In genomic region chr10:94551511-94551910, GRCm38 (mm10) we compare ENCODE assay signal across 21 mouse cellular contexts.
DNase-seq lines count a peak whose midpoint lies in the region; ATAC-seq and TF ChIP-seq lines count a peak whose summit lies in the region.
"Had no signal": no experiment of that assay in that cellular context is flagged by ENCODE, and none has a peak within 500 bp of the region (broad histone marks: within the 10 kb centered on the region; RNA-seq: fewer than 3 reads in every experiment).

No protein-coding gene starts in this region.

- H3K36me3 ChIP-seq in heart, embryonic 10.5 days, result no peaks in the 10 kb centered on the region
- H3K36me3 ChIP-seq in lung, postnatal 0 days (ENCODE audit: insufficient read depth, low read length), result no peaks in the 10 kb centered on the region
- no peaks in the 10 kb centered on the region for H3K36me3 ChIP-seq in intestine, embryonic 16.5 days (ENCODE audit: control insufficient read depth, insufficient read depth, low read length)
- H3K36me3 ChIP-seq in stomach, postnatal 0 days (ENCODE audit: control insufficient read depth, insufficient read depth, low read length), result no peaks in the 10 kb centered on the region
- no peaks in the 10 kb centered on the region for H3K36me3 ChIP-seq in midbrain, embryonic 15.5 days (replicated peaks)
- H3K36me3 ChIP-seq: embryonic facial prominence, embryonic 15.5 days; forebrain, embryonic 10.5 days; limb, embryonic 15.5 days; liver, embryonic 15.5 days; neural tube, embryonic 13.5 days had no signal

- no peaks in the 10 kb centered on the region for H3K9me3 ChIP-seq in heart, embryonic 10.5 days
- H3K9me3 ChIP-seq in lung, postnatal 0 days (ENCODE audit: low read length), result no peaks in the 10 kb centered on the region
- H3K9me3 ChIP-seq in intestine, embryonic 16.5 days (ENCODE audit: control insufficient read depth, low read length), result 0 out of 2 replicates have a peak, but pooled peaks cover 2% of the 10 kb centered on the region
- H3K9me3 ChIP-seq in stomach, postnatal 0 days (ENCODE audit: control insufficient read depth, low read length), result no peaks in the 10 kb centered on the region
- H3K9me3 ChIP-seq in midbrain, embryonic 15.5 days, result no peaks in the 10 kb centered on the region
- H3K9me3 ChIP-seq: embryonic facial prominence, embryonic 15.5 days; forebrain, embryonic 10.5 days; limb, embryonic 15.5 days; liver, embryonic 15.5 days; neural tube, embryonic 13.5 days had no signal

- no peak overlapping the region for H3K9ac ChIP-seq in lung, postnatal 0 days (replicated peaks; ENCODE audit: low read depth)
- H3K9ac ChIP-seq in intestine, embryonic 16.5 days (ENCODE audit: low read depth, low read length), result peak overlapping the region; percentile 50; the same call in 1 of the 2 replicates
- no peak overlapping the region for H3K9ac ChIP-seq in stomach, postnatal 0 days (ENCODE audit: low read length)
- H3K9ac ChIP-seq in midbrain, embryonic 15.5 days, result no peak overlapping the region
- H3K9ac ChIP-seq: embryonic facial prominence, embryonic 15.5 days; hindbrain, embryonic 14.5 days; limb, embryonic 15.5 days; liver, embryonic 15.5 days; neural tube, embryonic 13.5 days had no signal

- H3K27me3 ChIP-seq in heart, embryonic 10.5 days (ENCODE audit: insufficient read depth, poor library complexity, severe bottlenecking), result no peaks in the 10 kb centered on the region
- H3K27me3 ChIP-seq in lung, postnatal 0 days (replicated peaks; ENCODE audit: insufficient read depth, low read length), result no peaks in the 10 kb centered on the region
- no peaks in the 10 kb centered on the region for H3K27me3 ChIP-seq in intestine, embryonic 16.5 days (replicated peaks; ENCODE audit: control insufficient read depth, insufficient read depth, low read length)
- no peaks in the 10 kb centered on the region for H3K27me3 ChIP-seq in stomach, postnatal 0 days (ENCODE audit: control insufficient read depth, insufficient read depth, low read length)
- no peaks in the 10 kb centered on the region for H3K27me3 ChIP-seq in midbrain, embryonic 15.5 days (replicated peaks)
- H3K27me3 ChIP-seq: embryonic facial prominence, embryonic 15.5 days; limb, embryonic 15.5 days; liver, embryonic 15.5 days; neural tube, embryonic 13.5 days had no signal

- DNase-seq in heart, embryonic 10.5 days (ENCODE audit: low spot score), result no peak
- DNase-seq in heart, adult 8-10 months (ENCODE audit: low spot score), result no peak
- DNase-seq in lung, postnatal 0 days (ENCODE audit: low spot score), result no peak
- no peak for DNase-seq in lung, postnatal 4 days
- no peak for DNase-seq in stomach, postnatal 0 days (ENCODE audit: low spot score)
- DNase-seq in urinary bladder, adult 18-20 months (ENCODE audit: low spot score in 2 of 2), result no peak
- DNase-seq: adrenal gland, postnatal 10 days; cerebellum, postnatal 25 days; gastrocnemius, postnatal 10 days; kidney, adult 11 months; layer of hippocampus, postnatal 36 days; thymus, postnatal 14 days had no signal

- no peak for TF ChIP-seq EP300 in lung, postnatal 0 days (IDR thresholded peaks at IDR 0.05)
- TF ChIP-seq EP300 in stomach, postnatal 0 days (optimal IDR thresholded peaks at IDR 0.05), result no peak

- H3K4me2 ChIP-seq in lung, postnatal 0 days (replicated peaks; ENCODE audit: low read depth, low read length), result no peak overlapping the region
- peak overlapping the region; percentile 22; the same call in 1 of the 2 replicates for H3K4me2 ChIP-seq in intestine, embryonic 16.5 days (ENCODE audit: low read depth, low read length)
- H3K4me2 ChIP-seq in stomach, postnatal 0 days (replicated peaks; ENCODE audit: low read depth), result no peak overlapping the region
- H3K4me2 ChIP-seq in midbrain, embryonic 15.5 days, result no peak overlapping the region
- H3K4me2 ChIP-seq: embryonic facial prominence, embryonic 15.5 days; hindbrain, embryonic 14.5 days; limb, embryonic 15.5 days; liver, embryonic 15.5 days; neural tube, embryonic 13.5 days had no signal

- H3K4me1 ChIP-seq in heart, embryonic 10.5 days, result peaks cover 26% of the 10 kb centered on the region
- peaks cover 10% of the 10 kb centered on the region for H3K4me1 ChIP-seq in lung, postnatal 0 days (ENCODE audit: insufficient read depth, low read depth, low read length)
- peaks cover 25% of the 10 kb centered on the region for H3K4me1 ChIP-seq in intestine, embryonic 16.5 days (ENCODE audit: control insufficient read depth, insufficient read depth, low read length)
- H3K4me1 ChIP-seq in stomach, postnatal 0 days (replicated peaks; ENCODE audit: control insufficient read depth, insufficient read depth), result peaks cover 7% of the 10 kb centered on the region
- H3K4me1 ChIP-seq in midbrain, embryonic 15.5 days, result peaks cover 9% of the 10 kb centered on the region

- WGBS in heart, embryonic 10.5 days, result 88% methylated on average over 6 of the region's 6 CpGs
- 73% methylated on average over 6 of the region's 6 CpGs for WGBS in lung, postnatal 0 days
- 79% methylated on average over 6 of the region's 6 CpGs for WGBS in intestine, embryonic 16.5 days
- 79% methylated on average over 6 of the region's 6 CpGs for WGBS in stomach, postnatal 0 days
- 95% methylated on average over 6 of the region's 6 CpGs for WGBS in midbrain, embryonic 15.5 days

- ATAC-seq in lung, postnatal 0 days, result 0 out of 2 replicates have a peak, but pooled peaks have one; percentile 17
- no peak for ATAC-seq in intestine, embryonic 16.5 days
- no peak for ATAC-seq in stomach, postnatal 0 days (ENCODE audit: low FRiP score, low TSS enrichment)
- ATAC-seq in midbrain, embryonic 15.5 days (replicated peaks), result no peak

- TF ChIP-seq CTCF in lung, postnatal 0 days (IDR thresholded peaks at IDR 0.05), result no peak
- TF ChIP-seq CTCF in stomach, postnatal 0 days (IDR thresholded peaks at IDR 0.05; ENCODE audit: low read depth), result no peak

- H3K27ac ChIP-seq in heart, embryonic 10.5 days, result 0 out of 2 replicates have a peak overlapping the region, but pooled peaks have one; percentile 6
- no peak overlapping the region for H3K27ac ChIP-seq in lung, postnatal 0 days (ENCODE audit: low read length)
- H3K27ac ChIP-seq in intestine, embryonic 16.5 days (ENCODE audit: low read length), result peak overlapping the region; percentile 78
- peak overlapping the region; percentile 75 for H3K27ac ChIP-seq in stomach, postnatal 0 days (replicated peaks)
- H3K27ac ChIP-seq in midbrain, embryonic 15.5 days, result no peak overlapping the region
- H3K27ac ChIP-seq: embryonic facial prominence, embryonic 15.5 days; forebrain, embryonic 10.5 days; hindbrain, embryonic 14.5 days; kidney, postnatal 0 days; limb, embryonic 15.5 days; liver, embryonic 15.5 days; neural tube, embryonic 13.5 days had no signal

- H3K4me3 ChIP-seq in heart, embryonic 10.5 days, result no peak overlapping the region
- H3K4me3 ChIP-seq in lung, postnatal 0 days (ENCODE audit: low read depth, low read length), result no peak overlapping the region
- no peak overlapping the region for H3K4me3 ChIP-seq in intestine, embryonic 16.5 days (ENCODE audit: low read length)
- H3K4me3 ChIP-seq in stomach, postnatal 0 days (ENCODE audit: low read depth, low read length), result no peak overlapping the region
- no peak overlapping the region for H3K4me3 ChIP-seq in midbrain, embryonic 15.5 days
- H3K4me3 ChIP-seq: embryonic facial prominence, embryonic 15.5 days; forebrain, embryonic 10.5 days; limb, embryonic 15.5 days; liver, embryonic 15.5 days; neural tube, embryonic 13.5 days had no signal

Comparison
In these comparisons a context has a peak if more than half of its experiments do, and no peak if none do; other contexts are left out.
1. H3K27ac ChIP-seq: peak in heart, embryonic 10.5 days (single experiment), intestine, embryonic 16.5 days (single experiment) and stomach, postnatal 0 days (single experiment); none in lung, postnatal 0 days (single experiment) and midbrain, embryonic 15.5 days (single experiment).